Mouse (Mus musculus) v-Abl transformed pro-B cells (cell line): ENCODE results near the gene St6galnac3.

Experiments
- in situ Hi-C, 2 experiments: fragments of 400-800 bp; cut with MboI; formaldehyde crosslinking; loops; one replicate each; pipeline ENCODE4 v1.15.1; 2025; ENCODE audit not compliant: unreplicated experiment in 2 of 2

Gene St6galnac3

DNA sequence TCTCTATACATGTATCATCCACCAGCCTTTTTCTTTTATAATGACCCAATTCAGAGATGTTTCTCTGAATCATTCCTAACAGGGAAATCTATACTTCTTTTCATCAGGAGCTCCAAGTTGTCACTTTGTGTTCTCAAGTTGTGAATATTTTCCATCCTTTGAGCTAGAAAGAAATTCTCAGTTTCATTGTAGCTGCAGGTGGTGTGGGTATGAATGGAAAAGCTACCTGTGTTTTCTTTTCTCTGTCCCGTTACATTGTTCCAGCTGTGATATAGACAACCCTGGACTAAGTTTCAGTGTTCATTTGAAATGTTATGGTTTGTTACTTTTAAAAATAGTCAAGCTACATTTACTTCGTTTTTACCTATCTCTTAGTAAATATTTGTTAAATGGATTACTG lies 534.2 kb downstream of the St6galnac3 start:
- in situ Hi-C loops = no loop called here

DNA sequence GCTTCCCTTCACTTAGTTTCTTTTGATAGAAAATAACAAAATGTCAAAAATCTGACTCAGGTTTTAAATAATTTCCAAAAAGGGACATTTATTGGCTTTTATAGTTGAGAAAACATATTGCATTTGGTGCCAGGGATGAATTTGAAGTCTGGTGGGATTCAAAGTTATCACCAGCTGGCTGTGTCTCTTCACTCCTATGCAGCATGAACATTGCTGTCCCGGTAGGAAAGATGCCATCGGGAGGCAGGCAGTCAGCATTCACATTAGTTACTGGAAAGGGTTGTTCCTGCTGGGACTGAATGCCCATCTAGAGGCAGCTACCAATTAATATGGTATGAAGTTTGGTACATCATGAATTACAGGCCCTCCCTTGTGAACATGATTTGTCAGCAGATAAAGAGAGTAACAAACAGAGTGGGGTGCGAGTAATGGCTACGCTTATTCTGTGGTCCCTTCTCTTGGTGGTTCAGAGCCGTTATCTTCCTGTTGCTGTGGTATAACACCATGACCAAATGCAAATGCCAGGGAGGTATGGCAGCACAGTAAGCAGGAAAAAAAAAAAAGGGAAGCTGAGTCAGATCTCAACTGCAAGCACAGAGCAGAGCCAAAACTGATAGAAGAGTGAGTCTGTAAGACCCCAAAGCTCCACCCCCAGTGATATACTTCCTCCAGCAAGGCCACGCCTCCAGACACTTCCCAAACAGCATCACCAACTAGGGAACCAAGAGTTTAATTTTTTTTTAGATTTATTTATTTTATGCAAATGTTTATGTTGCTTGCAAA lies 535.1 kb downstream of the St6galnac3 start:
- in situ Hi-C loops = no loop called here

DNA sequence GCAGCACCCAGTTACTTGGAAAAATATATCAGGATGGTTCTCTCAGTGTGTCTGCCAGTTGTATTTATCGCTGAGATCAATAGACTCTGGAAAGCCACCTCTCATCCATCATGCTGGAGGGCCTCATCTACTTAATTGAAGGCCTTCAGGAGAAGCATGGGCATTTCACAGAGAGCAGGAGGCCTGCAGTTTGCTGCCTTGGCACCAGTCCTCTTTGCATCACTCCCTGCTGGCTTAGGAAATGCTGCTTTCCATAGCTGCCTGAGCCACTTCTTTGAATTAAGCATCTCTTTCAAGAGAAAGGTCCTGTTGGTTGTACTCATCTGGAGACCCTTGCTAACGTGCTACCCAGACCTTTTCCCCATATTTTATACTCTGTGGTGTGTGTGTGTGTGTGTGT lies 536.8 kb downstream of the St6galnac3 start:
- in situ Hi-C loops = no loop called here

DNA sequence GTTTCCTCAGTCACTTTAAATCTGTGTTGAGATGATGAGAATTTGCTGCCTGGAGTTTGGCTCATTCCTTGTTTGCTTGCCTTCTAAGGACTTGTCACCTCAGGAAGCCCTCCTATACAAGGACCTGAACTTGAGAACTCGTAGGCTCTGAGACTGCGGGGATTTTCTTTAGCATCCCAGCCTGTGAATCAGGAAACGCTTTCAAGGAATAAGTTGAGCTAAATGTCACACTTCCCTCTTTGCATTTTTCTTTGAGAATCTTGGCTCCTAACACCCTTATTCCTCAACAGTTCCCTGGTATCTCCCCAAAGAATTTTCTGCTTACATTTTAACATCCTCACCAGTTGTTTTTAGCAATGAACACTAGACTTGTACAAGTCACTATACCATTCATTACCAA lies 539.9 kb downstream of the St6galnac3 start:
- in situ Hi-C loops = no loop called here

DNA sequence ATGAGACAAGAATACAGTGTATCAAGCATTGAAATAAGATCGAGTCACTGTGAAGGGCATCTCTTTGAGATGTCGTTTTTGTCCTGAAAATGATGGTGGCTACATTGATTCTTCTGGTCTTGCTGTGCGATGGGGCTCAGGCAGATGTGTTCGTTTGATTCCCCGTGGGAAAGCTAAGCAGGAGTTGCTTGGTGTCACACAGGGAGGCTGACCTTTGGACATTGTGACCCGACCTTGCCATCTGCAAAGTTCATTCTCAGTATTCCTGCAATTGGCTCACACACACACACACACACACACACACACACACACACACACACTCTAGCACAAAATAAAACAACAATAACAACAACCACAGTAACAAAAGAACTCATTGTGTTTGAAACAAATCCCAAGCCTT lies 543.7 kb downstream of the St6galnac3 start:
- in situ Hi-C loops = no loop called here

GRCm38 (mm10) chr3:153176749-153177148 lies 548.2 kb downstream of the St6galnac3 start:
- in situ Hi-C loops = no loop called here

GRCm38 (mm10) chr3:153176325-153176724 lies 548.6 kb downstream of the St6galnac3 start:
- in situ Hi-C loops = no loop called here

GRCm38 (mm10) chr3:153174336-153175033 lies 550.5 kb downstream of the St6galnac3 start:
- in situ Hi-C loops = no loop called here

DNA sequence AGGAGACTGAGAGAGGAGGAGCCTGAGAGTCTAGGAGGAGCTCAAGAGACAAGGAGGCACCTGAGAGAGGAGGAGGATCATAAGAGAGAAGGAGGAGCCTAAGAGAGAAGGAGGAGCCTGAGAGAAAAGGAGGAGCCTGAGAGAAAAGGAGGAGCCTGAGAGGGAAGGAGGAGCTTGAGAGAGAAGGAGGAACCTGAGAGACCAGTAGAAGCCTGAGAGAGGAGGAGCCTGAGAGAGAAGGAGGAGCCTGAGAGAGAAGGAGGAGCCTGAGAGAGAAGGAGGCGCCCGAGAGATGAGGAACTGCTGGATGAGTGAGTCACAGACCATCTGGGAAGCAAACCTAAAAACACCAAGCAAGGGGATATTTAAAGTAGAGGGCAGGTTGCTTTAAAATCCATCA lies 551.4 kb downstream of the St6galnac3 start:
- in situ Hi-C loops = no loop called here

DNA sequence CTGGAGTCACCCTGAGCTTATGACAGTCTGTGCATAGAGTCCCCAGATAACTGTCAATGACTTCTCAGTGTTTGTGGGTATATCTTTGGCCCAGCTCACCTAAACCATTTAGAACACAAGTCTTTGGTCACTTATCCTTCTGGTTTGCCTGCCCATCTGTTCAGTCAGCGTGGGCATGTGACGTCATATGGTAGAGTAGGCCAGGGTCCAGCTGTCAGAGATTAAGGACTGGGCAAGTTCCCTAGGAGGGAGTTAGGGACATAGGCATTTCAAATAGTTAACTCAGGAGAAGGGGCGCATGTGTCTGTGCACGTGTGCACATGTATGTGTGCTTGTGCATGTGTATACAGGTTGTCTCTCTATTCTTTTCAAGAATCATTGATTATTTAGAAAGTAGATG lies 554.8 kb downstream of the St6galnac3 start:
- in situ Hi-C loops = no loop called here

- in situ Hi-C loops = no loop called here
Measured at GRCm38 (mm10) chr3:153169744-153170143, 555.2 kb downstream of the St6galnac3 start.

- in situ Hi-C loops = no loop called here
Measured at GRCm38 (mm10) chr3:153161676-153162075, 563.3 kb downstream of the St6galnac3 start.

- in situ Hi-C loops = no loop called here
Measured at GRCm38 (mm10) chr3:153160683-153161082, 564.3 kb downstream of the St6galnac3 start.

DNA sequence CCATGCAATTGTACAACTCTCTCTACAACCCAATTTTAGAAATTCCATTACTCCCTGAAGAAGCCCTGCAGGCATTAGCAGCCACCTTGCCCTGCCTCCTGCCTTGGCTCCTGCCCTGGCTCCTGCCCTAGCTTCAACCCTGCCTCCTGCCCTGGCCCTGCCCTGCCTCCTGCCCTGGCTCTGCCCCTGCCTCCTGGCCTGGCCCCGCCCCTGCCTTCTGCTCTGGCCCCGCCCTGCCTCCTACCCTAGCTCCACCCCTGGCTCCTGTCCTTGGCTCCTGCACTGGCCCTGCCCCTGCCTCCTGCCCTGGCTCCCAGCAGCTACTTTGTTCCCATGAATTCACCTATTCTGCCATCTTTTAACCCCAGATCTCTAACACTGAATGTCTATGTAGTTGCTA lies 576.1 kb downstream of the St6galnac3 start:
- in situ Hi-C loops = no loop called here
